13 mouse cellular contexts compared by ENCODE assay signal in the genomic region with DNA sequence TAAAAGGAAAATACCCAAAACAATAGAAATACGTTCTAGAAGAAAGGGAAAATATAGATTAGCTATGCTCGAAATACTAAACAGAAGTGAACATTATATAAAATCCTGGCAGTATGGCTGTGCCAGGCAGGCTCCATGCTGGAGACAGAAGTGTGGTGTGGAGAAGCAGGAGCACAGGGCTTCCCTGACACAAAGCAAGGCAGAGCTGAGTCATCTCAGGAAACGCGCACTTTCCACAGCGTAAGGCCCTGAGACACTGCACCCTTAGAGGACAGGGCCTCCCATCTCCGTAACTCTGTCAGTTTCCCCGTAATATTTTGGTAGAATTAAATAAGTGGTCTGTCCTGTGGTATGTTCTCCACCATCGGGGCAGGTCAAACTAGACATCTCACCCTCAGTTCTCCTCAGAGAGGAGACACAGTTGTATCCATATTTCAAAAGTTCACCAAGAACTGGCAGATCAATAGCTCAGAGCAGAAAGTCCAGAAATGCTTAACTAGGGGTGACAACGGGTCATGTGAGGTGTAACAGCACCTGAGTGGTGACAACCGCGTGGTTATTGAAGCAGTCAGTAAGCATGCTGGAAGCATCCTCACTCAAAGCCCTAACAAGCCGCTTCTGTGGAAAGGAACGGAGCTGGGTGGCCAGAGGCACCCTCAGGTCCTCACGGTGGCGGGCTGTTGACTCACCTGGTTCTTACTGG.
"Had no signal": no experiment of that assay in that cellular context is flagged by ENCODE, and none has a peak within 500 bp of the region (broad histone marks: within the 10 kb centered on the region; RNA-seq: fewer than 3 reads in every experiment).

No protein-coding gene starts in this region.

- H3K4me2 ChIP-seq: limb, embryonic 12.5 days; liver, embryonic 13.5 days; lung, embryonic 14.5 days; midbrain, embryonic 12.5 days; neural tube, embryonic 13.5 days had no signal

- H3K9me3 ChIP-seq: liver, embryonic 13.5 days; midbrain, embryonic 12.5 days; neural tube, embryonic 13.5 days had no signal

- ATAC-seq: midbrain, embryonic 16.5 days had no signal

- H3K4me3 ChIP-seq: limb, embryonic 12.5 days; liver, embryonic 13.5 days; midbrain, embryonic 12.5 days; neural tube, embryonic 13.5 days had no signal

- H3K27me3 ChIP-seq: limb, embryonic 12.5 days; liver, embryonic 13.5 days; midbrain, embryonic 12.5 days; neural tube, embryonic 13.5 days had no signal

- H3K4me1 ChIP-seq: limb, embryonic 12.5 days; liver, embryonic 13.5 days; midbrain, embryonic 12.5 days; neural tube, embryonic 13.5 days had no signal

- DNase-seq: kidney, postnatal 10 days; liver, embryonic 13.5 days; lung, embryonic 14.5 days; lung, postnatal 10 days; lung, postnatal 4 days; right cerebral cortex, postnatal 4 days; spleen, adult 18-20 months; thymus, adult 18-20 months; thymus, postnatal 14 days had no signal

- H3K9ac ChIP-seq: limb, embryonic 12.5 days; liver, embryonic 13.5 days; lung, embryonic 14.5 days; midbrain, embryonic 12.5 days; neural tube, embryonic 13.5 days had no signal

- H3K27ac ChIP-seq: limb, embryonic 12.5 days; liver, embryonic 13.5 days; midbrain, embryonic 12.5 days; neural tube, embryonic 13.5 days had no signal
